Mouse (Mus musculus) heart, postnatal 0 days (tissue): Measurements from ENCODE around the gene Slc7a5.

ENCODE experiments used
- CTCF ChIP-seq: IDR thresholded peaks from 2 replicates; pipeline ENCODE4 v1.5.1; 2016; ENCODE audit warnings: antibody characterized with exemption, control low read depth, low read depth
- EP300 ChIP-seq: IDR thresholded peaks from 2 replicates; pipeline ENCODE4 v1.6.1; 2016; ENCODE audit warnings: antibody characterized with exemption, low read depth

GRCm38 (mm10) chr8:121954981-121955555, 47.6 kb upstream of the Slc7a5 start:
- TF ChIP-seq CTCF, result no peak
- TF ChIP-seq EP300, result no peak
